Mouse (Mus musculus) stomach, adult 2 months (tissue): Measurements from ENCODE around the gene Ctag2. TPM values are rescaled to one million over a fixed set of nuclear protein-coding genes. Genes with fewer than 3 reads are reported as not detected.

Experiments used
- polyA plus RNA-seq: library from polyadenylated mRNA; depleted of rRNA; stranded (reverse); fragments of >200 nt; gene quantifications from 2 replicates; pipeline ENCODE4 v1.2.3, GENCODE M21; 2012; rRNA removed

The Ctag2 gene
- not detected in 2 replicates for polyA plus RNA-seq

DNA sequence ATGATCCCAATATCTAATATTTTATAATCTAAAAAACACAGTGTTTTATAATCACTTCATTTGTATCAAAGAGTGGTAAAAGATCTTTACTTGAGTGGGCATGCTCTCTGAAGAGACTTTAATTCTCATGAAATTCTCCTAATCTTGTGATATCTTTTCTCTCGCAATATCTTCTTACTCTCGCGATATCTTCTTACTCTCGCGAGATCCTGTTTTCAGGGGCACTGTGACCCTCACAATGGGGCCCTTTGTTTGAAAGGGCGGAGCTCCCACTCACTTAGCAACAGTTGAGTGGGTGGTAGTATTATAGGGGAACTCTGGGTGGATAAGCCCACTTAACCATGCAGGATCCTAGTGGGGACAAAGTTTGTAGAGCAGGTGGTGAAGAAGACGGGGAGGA lies at the start of gene Ctag2:
TSS of gene Ctag2 (plus strand) at position 301 of the 400 bp plus-strand sequence.

